Mouse (Mus musculus) MEL (cell line): ENCODE data around the gene Uncx. TPM values are rescaled to one million over a fixed set of nuclear protein-coding genes. Genes with fewer than 3 reads are reported as not detected.

ENCODE experiments used
- DNase-seq: peaks from one replicate; pipeline ENCODE4 v3.0.0; 2011; ENCODE audit warnings: low read depth, low spot score
- H3K27ac ChIP-seq: 2 replicates; pipeline ENCODE4 v1.5.1; 2012; ENCODE audit warnings: low read depth, mild to moderate bottlenecking, control low read depth, low read length, moderate library complexity; ENCODE audit not compliant: control insufficient read depth
- H3K27me3 ChIP-seq, 2 experiments: fragments of 150-350 bp in 1 of 2; sonication (generic) in 1 of 2; 2 replicates each; pipeline ENCODE4 v1.6.1; 2012; ENCODE audit warnings: low read length in 2 of 2, mild to moderate bottlenecking in 2 of 2, improper control_type of control experiment in 1 of 2, moderate library complexity in 1 of 2; ENCODE audit not compliant: insufficient read depth in 2 of 2, control insufficient read depth in 1 of 2
- H3K36me3 ChIP-seq, 2 experiments: 2 replicates each; pipeline ENCODE4 v1.6.1; 2012 to 2014; ENCODE audit warnings: low read length in 2 of 2, improper control_type of control experiment in 1 of 2, inconsistent platforms in 1 of 2, mild to moderate bottlenecking in 1 of 2; ENCODE audit not compliant: insufficient read depth in 2 of 2, control insufficient read depth in 1 of 2
- H3K4me1 ChIP-seq, 2 experiments: fragments of 150-350 bp in 1 of 2; sonication (generic) in 1 of 2; 2 replicates each; pipeline ENCODE4 v1.6.1; 2012; ENCODE audit warnings: low read length in 2 of 2, improper control_type of control experiment in 1 of 2, mild to moderate bottlenecking in 1 of 2; ENCODE audit not compliant: insufficient read depth in 2 of 2, control insufficient read depth in 1 of 2
- H3K4me3 ChIP-seq, 2 experiments: fragments of 150-350 bp in 1 of 2; sonication (generic) in 1 of 2; 2 replicates each; pipeline ENCODE4 v1.5.1; 2012; ENCODE audit warnings: low read depth in 2 of 2, low read length in 2 of 2, mild to moderate bottlenecking in 2 of 2, moderate library complexity in 2 of 2, control low read depth in 1 of 2, improper control_type of control experiment in 1 of 2; ENCODE audit not compliant: control insufficient read depth in 1 of 2, insufficient read depth in 1 of 2
- H3K79me2 ChIP-seq: 2 replicates; pipeline ENCODE4 v1.6.1; 2012; ENCODE audit warnings: mild to moderate bottlenecking, low read length, moderate library complexity; ENCODE audit not compliant: control insufficient read depth, poor library complexity, insufficient read depth
- H3K9ac ChIP-seq: 2 replicates; pipeline ENCODE4 v1.6.1; 2012; ENCODE audit warnings: low read depth, mild to moderate bottlenecking, control low read depth, low read length, moderate library complexity; ENCODE audit not compliant: control insufficient read depth, poor library complexity, severe bottlenecking
- H3K9me3 ChIP-seq: fragments of 150-350 bp; sonication (generic); replicated peaks from 2 replicates; pipeline ENCODE4 v1.6.1; 2012; ENCODE audit warnings: mild to moderate bottlenecking, low read length, improper control_type of control experiment, moderate library complexity; ENCODE audit not compliant: insufficient read depth
- E2F4 ChIP-seq: IDR thresholded peaks from 2 replicates; pipeline ENCODE4 v1.6.1; 2011; ENCODE audit warnings: low read depth, low read length, improper control_type of control experiment, borderline replicate concordance
- MXI1 ChIP-seq: IDR thresholded peaks from 2 replicates; pipeline ENCODE4 v1.6.1; 2011; ENCODE audit warnings: mild to moderate bottlenecking, low read depth, low read length, improper control_type of control experiment
- MYC ChIP-seq: IDR thresholded peaks from 2 replicates; pipeline ENCODE4 v1.6.1; 2011; ENCODE audit warnings: low read depth, mild to moderate bottlenecking, low read length, improper control_type of control experiment, moderate library complexity
- POLR2A ChIP-seq, 2 experiments: IDR thresholded peaks; 2 replicates each; pipeline ENCODE4 v1.6.1; 2011 to 2012; ENCODE audit warnings: low read length in 2 of 2, mild to moderate bottlenecking in 2 of 2, control low read depth in 1 of 2, improper control_type of control experiment in 1 of 2, low read depth in 1 of 2, moderate library complexity in 1 of 2; ENCODE audit not compliant: control insufficient read depth in 1 of 2, insufficient read depth in 1 of 2, poor library complexity in 1 of 2
- RAD21 ChIP-seq: IDR thresholded peaks from 2 replicates; pipeline ENCODE4 v1.6.1; 2011; ENCODE audit warnings: mild to moderate bottlenecking, low read depth, low read length, improper control_type of control experiment
- SIN3A ChIP-seq: IDR thresholded peaks from 2 replicates; pipeline ENCODE4 v1.6.1; 2012; ENCODE audit warnings: low read length, improper control_type of control experiment, inconsistent platforms
- UBTF ChIP-seq: IDR thresholded peaks from 2 replicates; pipeline ENCODE4 v1.6.1; 2012; ENCODE audit warnings: low read depth, mild to moderate bottlenecking, inconsistent platforms, low read length, improper control_type of control experiment, moderate library complexity, borderline replicate concordance; ENCODE audit not compliant: insufficient read depth
- ZC3H11A ChIP-seq: IDR thresholded peaks from 2 replicates; pipeline ENCODE4 v1.6.1; 2012; ENCODE audit warnings: low read depth, mild to moderate bottlenecking, inconsistent platforms, low read length, improper control_type of control experiment
- polyA plus RNA-seq, 2 experiments: library from polyadenylated mRNA; stranded (reverse) in 1 of 2; unstranded in 1 of 2; fragments of >175 nt in 1 of 2; fragments of >200 nt in 1 of 2; gene quantifications; 2 replicates each; pipeline versions ENCODE4 v1.2.1 to v1.2.4; 2012; ENCODE audit warnings: low replicate concordance in 2 of 2, low read depth in 1 of 2; ENCODE audit not compliant: insufficient read length in 2 of 2, insufficient read depth in 1 of 2, missing spikeins in 1 of 2
- total RNA-seq: library from RNA; depleted of rRNA; stranded (reverse); fragments of 300-350 nt; gene quantifications from 2 replicates; pipeline ENCODE4 v1.2.3, GENCODE M21; 2012

Uncx gene
- total and polyA plus RNA-seq, 3 experiments: not detected

- peak overlapping the region in 1 of 2 experiments; percentile 38; a peak in 1 of 4 replicates for H3K4me3 ChIP-seq
- TF ChIP-seq SIN3A: peak; percentile 56
- TF ChIP-seq MXI1: peak; percentile 47; the same call in 1 of the 2 replicates
- TF ChIP-seq MYC: no peak
- TF ChIP-seq, all 39 proteins: peak for 2
- Histone ChIP-seq H3K36me3 (no peaks in the 10 kb centered on the region; a peak in 1 of 4 replicates), H3K9ac (no peak overlapping the region), H3K9me3 (no peaks in the 10 kb centered on the region), H3K27ac (no peak overlapping the region), H3K27me3 (peaks cover 0 to 3% of the 10 kb centered on the region in 2 experiments; a peak in 1 of 4 replicates), H3K4me1 (peaks cover 0 to 8% of the 10 kb centered on the region in 2 experiments; a peak in 1 of 4 replicates), H3K79me2 (no peaks in the 10 kb centered on the region)
- DNase-seq: peak; percentile 85
These were observed 37.1 kb upstream of the Uncx start for GRCm38 (mm10) chr5:139506207-139506606.

- Histone ChIP-seq H3K27me3 (no peaks in the 10 kb centered on the region; a peak in 2 of 4 replicates), H3K4me3 (no peak overlapping the region), H3K9ac (no peak overlapping the region), H3K36me3 (no peaks in the 10 kb centered on the region; a peak in 1 of 4 replicates), H3K4me1 (peaks cover 0 to 7% of the 10 kb centered on the region in 2 experiments; a peak in 1 of 4 replicates), H3K9me3 (no peaks in the 10 kb centered on the region), H3K79me2 (no peaks in the 10 kb centered on the region), H3K27ac (no peak overlapping the region)
- TF ChIP-seq RAD21 (peak; percentile 5; the same call in 1 of the 2 replicates), POLR2A (IDR thresholded peaks at IDR 0.05; ENCODE audit: control insufficient read depth in 1 of 2, insufficient read depth in 1 of 2, low read depth in 1 of 2, low read length in 2 of 2, poor library complexity in 1 of 2) (no peak), ZC3H11A (no peak)
- no peak for DNase-seq
These were observed 32.5 kb upstream of the Uncx start for GRCm38 (mm10) chr5:139510682-139511366.

GRCm38 (mm10) chr5:139512201-139512600, 31.1 kb upstream of the Uncx start:
- H3K4me3 ChIP-seq: no peak overlapping the region
- H3K4me1 ChIP-seq: no peaks in the 10 kb centered on the region
- TF ChIP-seq ZC3H11A (no peak), E2F4 (no peak), UBTF (no peak)
- H3K36me3 ChIP-seq: no peaks in the 10 kb centered on the region
- no peaks in the 10 kb centered on the region for H3K79me2 ChIP-seq
- no peak overlapping the region for H3K27ac ChIP-seq
- no peak overlapping the region for H3K9ac ChIP-seq
- no peak for DNase-seq
- no peaks in the 10 kb centered on the region; a peak in 2 of 4 replicates for H3K27me3 ChIP-seq
- H3K9me3 ChIP-seq: no peaks in the 10 kb centered on the region
